Mouse (Mus musculus) brown adipose tissue, adult 24 weeks (tissue): ENCODE results near the gene Mybpc2. TPM values are rescaled to one million over a fixed set of nuclear protein-coding genes. Genes with fewer than 3 reads are reported as not detected.

Experiments
- H3K27ac ChIP-seq: fragments of 200-500 bp; replicated peaks from 2 replicates; pipeline ENCODE4 v1.5.1; 2012; ENCODE audit warnings: low read depth, mild to moderate bottlenecking, low read length
- H3K4me1 ChIP-seq: fragments of 200-500 bp; 2 replicates; pipeline ENCODE4 v1.6.1; 2012; ENCODE audit warnings: low read length, mixed read lengths; ENCODE audit not compliant: control insufficient read depth, insufficient read depth, insufficient read length
- H3K4me3 ChIP-seq: fragments of 200-500 bp; 2 replicates; pipeline ENCODE4 v1.5.1; 2012; ENCODE audit warnings: low read depth, mild to moderate bottlenecking, low read length, moderate library complexity; ENCODE audit not compliant: insufficient read depth
- polyA plus RNA-seq: library from polyadenylated mRNA; stranded (reverse); fragments of >200 nt; gene quantifications from 2 replicates; pipeline ENCODE4 v1.2.4, GENCODE M21; 2012; ENCODE audit not compliant: missing spikeins, insufficient read depth, insufficient read length

Gene Mybpc2
- polyA plus RNA-seq, 1 experiment, result 10.9 TPM

DNA sequence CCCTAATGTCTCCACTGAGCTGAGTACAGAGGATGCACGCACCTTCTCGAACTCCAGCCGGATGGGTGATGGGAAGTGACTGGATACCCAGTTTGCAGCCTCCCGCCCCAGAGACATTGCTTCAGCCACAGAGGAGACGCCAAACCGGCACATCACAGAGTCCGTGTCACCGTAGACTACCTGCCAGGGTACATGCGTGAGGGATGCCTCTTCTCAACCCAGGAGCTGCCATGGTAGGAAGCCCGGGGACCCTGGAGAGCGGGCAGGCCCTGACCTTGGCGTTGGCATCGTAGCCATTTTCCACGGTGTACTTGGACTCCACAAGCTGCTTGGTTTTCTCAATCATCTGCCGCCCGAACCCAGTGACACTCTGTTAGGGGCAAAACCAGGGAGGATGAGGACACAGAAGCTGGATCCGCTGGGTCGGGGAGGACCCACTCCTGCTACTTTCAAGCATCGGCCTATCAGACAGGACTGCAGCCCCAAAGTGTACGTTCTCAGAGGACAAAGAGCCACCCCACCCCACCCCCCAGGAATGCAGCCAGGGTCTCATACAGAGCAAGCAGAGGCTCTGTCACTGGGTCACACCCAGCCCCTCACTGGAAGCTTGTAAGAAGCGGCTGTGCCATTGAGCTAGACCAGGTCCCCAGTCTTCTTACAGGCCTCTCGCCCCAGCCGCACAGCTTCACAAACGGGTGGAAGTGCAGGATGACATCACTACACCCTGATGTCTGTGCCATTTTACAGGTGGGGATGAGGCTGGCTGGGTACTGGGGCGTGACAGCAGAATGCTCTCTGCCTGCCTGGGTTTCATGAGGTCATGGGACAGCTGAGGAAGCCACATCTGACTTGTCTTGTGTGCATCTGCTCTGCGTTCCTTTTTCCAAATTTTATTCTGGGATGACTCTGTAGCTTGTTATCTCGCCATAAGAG lies 11.5 kb upstream of the Mybpc2 start:
- Histone ChIP-seq H3K27ac (no peak overlapping the region), H3K4me1 (no peaks in the 10 kb centered on the region), H3K4me3 (no peak overlapping the region)

- Histone ChIP-seq H3K4me1 (no peaks in the 10 kb centered on the region), H3K27ac (no peak overlapping the region), H3K4me3 (no peak overlapping the region)
Measured at GRCm38 (mm10) chr7:44534656-44535441, 10.4 kb upstream of the Mybpc2 start.

- no peak overlapping the region for H3K27ac ChIP-seq
- no peaks in the 10 kb centered on the region for H3K4me1 ChIP-seq
- no peak overlapping the region for H3K4me3 ChIP-seq
Measured at GRCm38 (mm10) chr7:44534242-44534641, 9.8 kb upstream of the Mybpc2 start.

GRCm38 (mm10) chr7:44533746-44534045 lies 9.2 kb upstream of the Mybpc2 start:
- Histone ChIP-seq H3K4me3 (no peak overlapping the region), H3K27ac (no peak overlapping the region), H3K4me1 (no peaks in the 10 kb centered on the region)

- Histone ChIP-seq H3K4me3 (no peak overlapping the region), H3K27ac (no peak overlapping the region), H3K4me1 (no peaks in the 10 kb centered on the region)
Measured at GRCm38 (mm10) chr7:44532918-44533745, 8.7 kb upstream of the Mybpc2 start.

GRCm38 (mm10) chr7:44531946-44532732 lies 7.7 kb upstream of the Mybpc2 start, which contains the start of gene Spib:
TSS of gene Spib (minus strand) at chr7:44532071.
- Histone ChIP-seq H3K27ac (no peak within 1 kb of the TSS), H3K4me1 (no peaks in the 10 kb centered on the region), H3K4me3 (no peak within 1 kb of the TSS)

DNA sequence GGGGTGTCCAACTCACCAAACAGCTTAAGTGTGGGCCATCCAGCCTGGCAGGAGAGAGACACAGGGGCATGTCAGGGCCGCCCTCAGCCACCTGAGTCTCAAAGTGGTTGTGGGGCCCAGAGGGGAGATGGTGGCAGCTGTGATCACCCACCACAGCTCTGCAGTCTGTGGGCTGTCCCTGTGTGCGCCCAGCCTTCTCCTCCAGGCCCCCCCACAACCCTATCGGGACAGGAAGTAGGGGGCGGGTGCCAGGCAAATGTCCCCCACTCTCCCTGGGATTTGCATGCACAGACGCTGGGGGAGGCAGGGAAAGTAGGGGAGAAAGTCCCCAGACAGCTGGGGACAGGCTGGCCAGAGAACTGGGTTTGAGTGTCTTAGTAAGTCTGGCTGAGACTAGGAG lies 6.8 kb upstream of the Mybpc2 start:
- H3K27ac ChIP-seq, result no peak overlapping the region
- H3K4me3 ChIP-seq, result no peak overlapping the region
- no peaks in the 10 kb centered on the region for H3K4me1 ChIP-seq

DNA sequence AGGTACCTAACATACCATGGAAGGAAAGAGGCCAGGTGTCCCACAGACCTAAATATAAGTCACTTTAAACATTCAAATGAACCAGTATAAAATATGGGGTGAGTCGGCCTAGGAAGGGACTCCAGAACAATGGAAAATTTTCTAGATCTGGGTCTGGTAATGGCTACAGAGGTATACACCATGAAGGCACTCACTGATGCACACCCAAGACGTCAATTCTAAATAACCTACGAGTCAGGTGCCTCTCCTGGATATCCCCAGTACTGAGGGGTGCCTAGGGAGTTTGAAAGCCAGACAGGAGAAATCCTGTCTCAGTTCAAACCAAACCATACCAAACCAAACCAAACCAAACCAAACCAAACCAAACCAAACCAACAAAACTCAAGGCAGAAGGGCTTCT lies 6.1 kb upstream of the Mybpc2 start:
- Histone ChIP-seq H3K4me3 (no peak overlapping the region), H3K4me1 (peaks cover 2% of the 10 kb centered on the region; the same call in 1 of the 2 replicates), H3K27ac (no peak overlapping the region)

DNA sequence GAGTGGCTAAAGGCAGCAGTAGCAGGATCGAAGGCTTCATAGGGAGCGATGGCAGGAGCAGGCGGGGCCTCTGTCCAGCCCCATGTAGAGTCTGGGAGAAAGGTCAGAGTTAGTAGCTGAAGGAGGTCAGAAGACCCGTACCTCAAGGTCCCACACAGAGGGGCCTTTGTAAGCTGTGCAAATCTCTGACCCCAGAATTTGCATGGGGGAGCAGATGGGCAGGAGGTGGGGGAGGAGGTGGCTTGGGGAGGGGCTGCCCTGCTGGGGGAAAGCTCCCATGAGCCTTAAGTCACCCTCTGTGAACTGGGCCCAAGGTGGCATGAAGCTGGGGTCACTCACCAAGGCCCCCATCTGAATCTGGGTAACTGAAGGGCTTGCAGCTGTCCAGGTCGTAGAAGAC lies 5.1 kb upstream of the Mybpc2 start:
- H3K27ac ChIP-seq, result no peak overlapping the region
- H3K4me3 ChIP-seq, result no peak overlapping the region
- peaks cover 4% of the 10 kb centered on the region; the same call in 1 of the 2 replicates for H3K4me1 ChIP-seq

DNA sequence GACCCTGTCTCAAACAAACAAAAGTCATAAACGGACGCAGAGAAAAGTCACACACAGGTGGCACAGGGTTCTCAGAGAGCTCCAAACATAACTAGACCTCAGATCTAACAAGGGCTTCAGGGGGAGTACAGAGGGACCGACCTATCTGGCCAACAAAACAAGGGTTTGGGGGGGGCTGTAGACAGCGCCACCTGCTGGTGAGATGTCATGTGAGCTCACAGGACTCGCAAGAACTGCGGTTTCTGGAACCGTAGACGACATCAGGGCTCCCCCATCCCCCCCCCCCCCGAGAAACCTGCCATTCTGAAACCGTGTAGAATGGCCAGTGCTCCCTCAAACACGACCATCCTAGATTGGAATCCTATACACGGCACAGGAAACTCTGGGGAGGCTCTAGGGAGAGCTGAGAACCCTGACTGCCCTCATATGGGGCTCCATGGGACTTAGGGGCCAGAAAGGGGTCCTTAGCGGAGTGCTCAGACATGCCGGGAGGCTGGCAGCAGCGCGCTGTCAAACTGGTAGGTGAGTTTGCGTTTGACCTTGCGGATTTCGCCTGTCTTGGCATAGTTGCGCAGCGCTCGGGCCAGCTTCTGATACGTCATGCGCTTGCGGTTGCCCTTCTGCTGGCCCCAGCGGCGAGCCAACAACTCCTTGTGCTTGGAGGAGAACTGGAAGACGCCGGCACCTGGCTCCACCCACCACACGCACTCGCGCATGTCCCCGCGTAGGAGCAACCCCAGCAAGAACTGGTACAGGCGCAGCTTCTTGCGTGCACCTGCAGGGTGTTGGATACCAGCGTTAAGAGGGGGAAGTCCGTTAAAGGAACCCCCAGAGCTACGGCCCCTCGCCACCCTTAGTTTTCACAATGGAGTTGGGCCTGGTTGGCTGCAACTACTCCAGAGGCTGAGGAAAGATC lies 3.3 kb upstream of the Mybpc2 start:
- peaks cover 4% of the 10 kb centered on the region; the same call in 1 of the 2 replicates for H3K4me1 ChIP-seq
- H3K4me3 ChIP-seq, result peak overlapping the region; percentile 46
- peak overlapping the region; percentile 78 for H3K27ac ChIP-seq

GRCm38 (mm10) chr7:44526414-44527154 lies 2.1 kb upstream of the Mybpc2 start:
- H3K27ac ChIP-seq, result no peak overlapping the region

GRCm38 (mm10) chr7:44525126-44525832 lies 823 bp upstream of the Mybpc2 start:
- Histone ChIP-seq H3K27ac (no peak overlapping the region), H3K4me3 (0 out of 2 replicates have a peak overlapping the region, but pooled peaks have one; percentile 4), H3K4me1 (peaks cover 4% of the 10 kb centered on the region; the same call in 1 of the 2 replicates)

More at GRCm38 (mm10) chr7:44526414-44527154, 2.1 kb upstream of the Mybpc2 start:
- Histone ChIP-seq H3K4me1 (peaks cover 4% of the 10 kb centered on the region; the same call in 1 of the 2 replicates), H3K4me3 (no peak overlapping the region)
